Mouse (Mus musculus) embryonic stem cell, embryonic (primary cell): Measurements from ENCODE around the gene Lsr.

Source experiments
- CTCF ChIA-PET, 4 experiments: fragments of 300-600 bp in 2 of 4; fragments of 350-600 bp in 2 of 4; sonication (Branson Sonifier 250); formaldehyde crosslinking; loops; one replicate each; lab custom pipeline; 2022; ENCODE audit warnings: inconsistent platforms in 2 of 4; lab: Charles Lee
- POLR2A ChIA-PET, 4 experiments: fragments of 300-600 bp in 2 of 4; fragments of 350-600 bp in 2 of 4; sonication (Branson Sonifier 250); formaldehyde crosslinking; loops; one replicate each; lab custom pipeline; 2022; ENCODE audit warnings: antibody characterized with exemption in 4 of 4, inconsistent platforms in 1 of 4; lab: Charles Lee

The Lsr gene

DNA sequence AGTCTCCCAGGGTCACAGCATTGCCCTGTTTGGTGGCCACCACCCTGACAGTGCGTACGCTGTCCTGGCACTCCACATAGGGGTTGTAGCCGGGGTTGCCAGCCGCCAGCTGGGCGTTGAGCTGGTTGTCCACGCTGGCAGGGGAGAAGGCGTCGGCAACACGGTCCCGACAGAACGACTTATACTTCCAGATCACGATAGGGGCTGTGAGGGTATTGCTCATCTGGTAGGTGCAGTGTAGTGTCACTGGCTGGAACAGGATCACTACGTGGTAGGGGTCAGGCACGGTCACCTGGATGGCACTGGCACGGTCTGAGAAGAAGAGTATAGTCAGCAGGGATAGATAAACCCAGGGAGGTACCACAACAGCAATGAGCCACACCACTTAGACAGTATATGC, 1.4 kb downstream of the Lsr start:
- CTCF ChIA-PET: interaction anchor here in 2 of 4 experiments (1.3 to 3.0 kb wide), 5 partner anchors 16 to 113 kb away, joined by 3 to 21 read pairs (median 3); partner anchors contain the start of genes Usf2 (in 2 of the 2) and Lgi4 (in 1 of the 2)
- POLR2A ChIA-PET: interaction anchor here in 2 of 4 experiments (0.5 to 3.9 kb wide), 8 partner anchors 11 to 806 kb away, joined by 3 to 19 read pairs (median 4); partner anchors contain the start of gene Usf2 (in 1 of the 2)

DNA sequence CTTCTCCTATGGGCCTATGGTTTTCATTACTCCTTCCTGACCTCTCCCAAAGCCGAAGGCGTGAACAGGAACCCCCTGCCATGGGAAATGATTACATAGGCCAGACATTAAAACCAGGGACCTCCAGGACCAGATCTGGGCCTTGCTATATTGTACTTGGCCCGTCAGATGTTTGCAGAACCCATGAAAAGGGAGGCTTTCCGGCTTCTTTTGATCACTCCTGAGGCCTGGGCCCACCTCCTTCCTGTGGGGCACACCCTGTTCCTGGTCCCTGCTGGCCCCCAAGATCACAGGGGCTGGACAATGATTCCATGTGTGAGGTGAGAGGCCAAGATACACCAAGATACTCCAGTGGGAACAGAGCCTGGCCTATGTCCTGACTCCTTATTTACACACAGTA, 4.1 kb downstream of the Lsr start:
- POLR2A ChIA-PET: interaction anchor here in 2 of 4 experiments (0.5 to 4.3 kb wide), 5 partner anchors 9 to 133 kb away, joined by 3 to 30 read pairs (median 4); partner anchors contain the start of gene Usf2 (in 2 of the 2)
- CTCF ChIA-PET: interaction anchor here in 2 of 4 experiments (0.7 to 0.9 kb wide), 2 partner anchors 128 to 362 kb away, joined by 4 to 16 read pairs; no protein-coding TSS in a partner anchor

DNA sequence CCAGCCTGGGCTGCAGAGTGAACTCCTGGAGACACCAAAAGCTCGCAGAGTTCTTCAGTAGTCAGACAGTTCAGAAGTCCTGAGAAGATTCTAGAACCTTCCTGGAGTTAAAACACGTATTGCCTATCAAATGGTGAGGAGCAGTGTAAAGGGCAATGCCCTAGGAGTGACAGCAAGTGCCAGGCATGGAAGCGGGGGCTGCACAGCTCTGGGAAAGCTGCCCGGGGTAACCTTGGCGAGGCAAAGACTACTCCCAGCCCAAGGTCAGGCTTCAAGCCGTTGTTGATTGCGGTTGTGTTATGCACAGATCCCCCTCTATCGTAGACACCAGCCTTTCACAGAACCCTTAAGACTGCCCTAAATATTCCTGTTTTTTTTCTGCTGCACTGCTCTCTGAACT, 4.7 kb downstream of the Lsr start:
- ChIA-PET POLR2A (interaction anchor here in 2 of 4 experiments (0.5 to 4.3 kb wide), 5 partner anchors 8 to 797 kb away, joined by 3 to 30 read pairs (median 4); partner anchors contain the start of gene Usf2 (in 1 of the 2)), CTCF (no interaction called here)

GRCm38 (mm10) chr7:30966657-30967056, 6.6 kb downstream of the Lsr start:
- CTCF ChIA-PET: interaction anchor here in 2 of 4 experiments (0.5 to 0.6 kb wide), 2 partner anchors 55 to 156 kb away, joined by 3 to 6 read pairs; no protein-coding TSS in a partner anchor
- POLR2A ChIA-PET: interaction anchor here in 2 of 4 experiments (0.9 to 4.3 kb wide), 3 partner anchors 11 to 12 kb away, joined by 3 to 30 read pairs (median 21); partner anchors contain the start of gene Usf2 (in 2 of the 2)

- POLR2A ChIA-PET: interaction anchor here in 2 of 4 experiments (4.2 to 4.3 kb wide), 2 partner anchors 10 to 11 kb away, joined by 21 to 30 read pairs; partner anchors contain the start of gene Usf2 (in 2 of the 2)
These were observed 7.6 kb downstream of the Lsr start for GRCm38 (mm10) chr7:30965677-30966076.

DNA sequence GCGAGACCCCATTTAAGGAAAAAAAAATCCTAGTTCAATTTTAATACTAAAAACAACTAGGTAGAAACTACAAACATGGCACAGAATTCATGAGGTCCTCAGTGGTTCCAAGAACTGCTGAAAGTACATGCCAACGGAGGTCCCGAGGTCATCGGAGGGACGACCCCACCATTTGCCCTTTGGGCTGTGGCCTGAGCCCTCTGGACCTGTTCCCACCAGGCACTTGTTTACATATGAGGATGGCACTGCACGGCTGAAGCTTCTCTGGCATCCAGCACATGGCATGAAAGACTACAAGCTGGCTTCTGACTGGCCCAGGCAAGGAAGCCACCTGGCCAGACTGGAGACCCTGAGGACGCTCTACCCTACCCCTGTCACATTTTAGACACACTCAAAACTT, 8.9 kb downstream of the Lsr start:
- POLR2A ChIA-PET: interaction anchor here in 2 of 4 experiments (1.1 to 4.2 kb wide), 4 partner anchors 8 to 11 kb away, joined by 4 to 21 read pairs (median 4); partner anchors contain the start of genes Lsr (in 1 of the 2) and Usf2 (in 1 of the 2)
- CTCF ChIA-PET: interaction anchor here in 3 of 4 experiments (0.6 to 1.2 kb wide), 4 partner anchors 9 to 114 kb away, joined by 3 to 4 read pairs (median 3); partner anchors contain the start of gene Fam187b (in 1 of the 3)

More at GRCm38 (mm10) chr7:30965677-30966076, 7.6 kb downstream of the Lsr start:
- CTCF ChIA-PET: interaction anchor here in 3 of 4 experiments (0.6 to 1.2 kb wide), 6 partner anchors 8 to 188 kb away, joined by 3 to 4 read pairs (median 3); partner anchors contain the start of gene Fam187b (in 1 of the 3)

DNA sequence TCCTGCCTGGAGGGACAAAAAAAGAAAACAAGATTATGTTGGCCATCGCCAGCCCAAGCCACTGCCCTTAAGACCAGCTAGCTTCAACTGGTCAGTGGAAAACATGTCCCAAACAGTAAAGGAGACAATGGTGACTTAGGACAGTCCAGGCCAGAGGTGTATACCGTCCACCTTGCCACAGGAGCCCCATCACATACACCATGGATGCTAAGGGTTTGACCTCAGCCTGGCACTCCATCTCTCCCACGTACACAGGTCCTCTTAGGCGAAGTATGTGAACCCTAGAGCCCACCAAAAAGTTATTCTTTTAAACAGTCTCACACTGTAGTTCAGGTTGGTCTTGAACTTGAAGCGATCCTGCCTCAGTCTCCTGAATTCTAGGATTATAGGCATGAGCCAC, 10.4 kb downstream of the Lsr start:
- POLR2A ChIA-PET: interaction anchor here in 1 of 4 experiments (1.0 kb wide), 1 partner anchor 11 kb away, joined by 4 read pairs; the partner anchor contains the start of gene Fam187b
- CTCF ChIA-PET: interaction anchor here in 1 of 4 experiments (0.6 kb wide), 1 partner anchor 657 kb away, joined by 3 read pairs; no protein-coding TSS in a partner anchor

DNA sequence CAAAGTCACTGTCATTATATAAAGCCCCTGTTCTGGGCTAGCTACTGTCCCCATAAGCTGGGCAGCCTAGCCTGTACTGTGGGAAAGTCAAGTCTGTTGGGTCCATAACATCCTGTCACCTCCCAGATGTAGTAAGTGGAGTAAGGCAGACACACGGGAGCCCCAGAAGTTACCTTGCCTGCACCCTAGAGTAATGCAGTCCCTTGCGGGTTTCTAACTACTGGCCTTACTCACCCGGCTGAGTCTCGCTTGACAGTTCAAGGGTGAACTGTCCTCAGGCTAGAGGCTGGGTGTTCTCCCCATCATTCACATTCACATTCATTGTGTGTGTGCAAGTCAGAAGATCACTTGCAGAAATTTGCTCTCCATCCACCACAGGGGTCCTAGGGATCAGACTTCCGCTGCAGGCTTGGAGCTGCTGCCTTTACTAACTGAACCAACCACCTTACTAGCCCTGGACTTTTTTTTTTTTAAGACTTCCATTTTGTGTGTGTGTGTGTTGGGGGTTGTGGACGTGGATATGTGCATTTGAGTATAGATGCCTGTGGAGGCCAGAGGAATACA, 13.4 kb downstream of the Lsr start:
- CTCF ChIA-PET: interaction anchor here in 1 of 4 experiments (0.6 to 1.0 kb wide), 2 partner anchors 14 to 48 kb away, joined by 3 to 4 read pairs; partner anchors contain the start of gene Fam187b
- POLR2A ChIA-PET: interaction anchor here in 2 of 4 experiments (0.6 to 3.3 kb wide), 12 partner anchors 8 to 242 kb away, joined by 3 to 13 read pairs (median 3); partner anchors contain the start of genes Fam187b (in 2 of the 2), Lsr (in 2 of the 2) and Krtdap (in 1 of the 2)

DNA sequence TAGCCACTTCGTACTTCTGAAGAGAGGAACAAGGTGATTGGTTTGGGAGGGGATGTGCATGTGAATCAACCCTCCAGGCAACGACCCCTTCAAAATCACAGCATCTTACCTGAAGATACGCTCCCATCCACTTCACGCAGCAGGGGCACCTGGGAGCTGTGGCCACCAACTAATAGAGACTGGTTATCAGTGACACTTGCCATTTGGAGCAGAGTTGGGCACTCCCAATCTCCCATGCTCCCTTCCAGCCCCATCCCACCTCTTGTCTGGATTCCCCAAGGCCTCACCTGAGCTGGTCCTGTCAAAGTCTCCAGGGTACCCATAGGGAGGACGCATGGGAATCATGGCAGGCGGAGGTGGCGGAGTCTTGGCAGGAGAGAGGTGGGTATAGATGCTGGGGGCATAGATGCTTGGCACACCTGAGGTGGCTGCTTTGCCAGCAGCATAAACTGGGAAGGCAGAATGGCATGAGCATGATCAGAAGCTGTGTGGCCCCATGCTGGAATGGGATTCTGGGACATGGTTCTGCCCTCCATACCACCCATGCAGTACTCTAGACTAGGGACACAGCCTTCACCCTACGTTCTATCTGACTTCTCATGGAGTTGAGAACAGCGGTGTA, 14.3 kb downstream of the Lsr start:
- ChIA-PET POLR2A (interaction anchor here in 2 of 4 experiments (0.7 to 3.3 kb wide), 5 partner anchors 8 to 114 kb away, joined by 3 to 13 read pairs (median 4); partner anchors contain the start of genes Fam187b (in 1 of the 2) and Lsr (in 1 of the 2)), CTCF (interaction anchor here in 2 of 4 experiments (0.6 to 0.9 kb wide), 2 partner anchors 15 to 742 kb away, joined by 3 read pairs; partner anchors contain the start of genes Fam187b (in 1 of the 2) and Lsr (in 1 of the 2))

- ChIA-PET CTCF (interaction anchor here in 3 of 4 experiments (0.6 to 1.4 kb wide), 3 partner anchors 15 to 742 kb away, joined by 3 to 4 read pairs (median 3); partner anchors contain the start of genes Fam187b (in 1 of the 3) and Lsr (in 1 of the 3)), POLR2A (interaction anchor here in 2 of 4 experiments (0.7 to 3.3 kb wide), 6 partner anchors 9 to 166 kb away, joined by 3 to 13 read pairs (median 5); partner anchors contain the start of genes Fam187b (in 1 of the 2) and Lsr (in 1 of the 2))
These were observed 15.0 kb downstream of the Lsr start for GRCm38 (mm10) chr7:30958109-30958865.

DNA sequence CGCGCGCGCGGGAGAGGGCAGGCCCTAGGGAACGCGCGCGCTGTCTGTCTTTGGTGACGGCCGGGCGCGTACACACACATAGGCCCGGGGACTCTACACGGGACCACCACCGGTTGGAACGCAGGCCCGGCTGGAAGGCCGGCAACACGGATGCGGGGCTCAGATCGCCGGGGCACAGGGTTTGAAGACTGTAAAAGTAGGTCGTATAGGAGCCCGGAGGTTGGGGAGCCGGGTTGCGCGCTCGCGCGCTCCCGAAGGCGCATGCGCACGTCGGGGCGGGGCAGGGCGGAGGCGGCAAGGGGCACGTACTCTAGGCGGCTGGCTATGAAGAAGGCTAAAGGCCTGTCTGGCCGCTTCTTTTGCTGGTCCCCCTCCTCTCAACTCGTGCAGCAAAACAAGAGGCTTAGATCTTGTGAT, 15.9 kb downstream of the Lsr start:
- ChIA-PET POLR2A (interaction anchor here (0.6 to 6.0 kb wide), 40 partner anchors 8 to 724 kb away, joined by 3 to 30 read pairs (median 4); partner anchors contain the start of genes Fam187b (in 2 of the 4), Lsr (in 2 of the 4) and Gramd1a (in 1 of the 4)), CTCF (interaction anchor here (0.6 to 3.7 kb wide), 15 partner anchors 8 to 228 kb away, joined by 3 to 21 read pairs (median 5); partner anchors contain the start of genes Fam187b (in 3 of the 4), Lsr (in 3 of the 4) and Tmem147 (in 1 of the 4))

GRCm38 (mm10) chr7:30956756-30957366, 16.4 kb downstream of the Lsr start, which contains the start of gene Usf2:
Usf2 (minus strand) TSS chr7:30956803.
- ChIA-PET CTCF (interaction anchor here (0.5 to 3.7 kb wide), 20 partner anchors 8 to 455 kb away, joined by 3 to 21 read pairs (median 4); partner anchors contain the start of genes Fam187b (in 3 of the 4), Lsr (in 3 of the 4) and Tmem147 (in 1 of the 4)), POLR2A (interaction anchor here (0.5 to 6.0 kb wide), 52 partner anchors 8 to 723 kb away, joined by 3 to 30 read pairs (median 4); partner anchors contain the start of genes Fam187b (in 3 of the 4), Lsr (in 3 of the 4), Gramd1a (in 1 of the 4) and Hamp (in 1 of the 4))

GRCm38 (mm10) chr7:30956357-30956751, 16.9 kb downstream of the Lsr start:
- ChIA-PET POLR2A (interaction anchor here (0.5 to 6.0 kb wide), 43 partner anchors 9 to 351 kb away, joined by 3 to 30 read pairs (median 4); partner anchors contain the start of genes Fam187b (in 3 of the 4), Lsr (in 3 of the 4), Gramd1a (in 1 of the 4) and Hamp (in 1 of the 4)), CTCF (interaction anchor here (0.5 to 3.7 kb wide), 17 partner anchors 11 to 455 kb away, joined by 3 to 21 read pairs (median 6); partner anchors contain the start of genes Fam187b (in 3 of the 4) and Lsr (in 3 of the 4))

- ChIA-PET POLR2A (interaction anchor here (0.6 to 6.0 kb wide), 34 partner anchors 8 to 319 kb away, joined by 3 to 30 read pairs (median 4); partner anchors contain the start of genes Fam187b (in 3 of the 4), Lsr (in 3 of the 4), Pmis2 (in 2 of the 4) and Hamp (in 1 of the 4)), CTCF (interaction anchor here (0.6 to 3.7 kb wide), 20 partner anchors 10 to 1499 kb away, joined by 3 to 21 read pairs (median 6); partner anchors contain the start of genes Fam187b (in 2 of the 4), Lsr (in 2 of the 4), Ffar1 (in 1 of the 4) and Pmis2 (in 1 of the 4))
These were observed 17.5 kb downstream of the Lsr start for GRCm38 (mm10) chr7:30955584-30956356.
